Mouse (Mus musculus) kidney, adult 11 months (tissue): ENCODE results near the gene Cux2.

ENCODE experiments used
- DNase-seq: peaks from one replicate; pipeline ENCODE4 v3.0.0; 2022

Cux2 gene

GRCm38 (mm10) chr5:122050017-122050831 lies at the start of gene Cux2:
Gene Cux2 (minus strand): TSS chr5:122050102.
- peak; percentile 46 for DNase-seq

DNA sequence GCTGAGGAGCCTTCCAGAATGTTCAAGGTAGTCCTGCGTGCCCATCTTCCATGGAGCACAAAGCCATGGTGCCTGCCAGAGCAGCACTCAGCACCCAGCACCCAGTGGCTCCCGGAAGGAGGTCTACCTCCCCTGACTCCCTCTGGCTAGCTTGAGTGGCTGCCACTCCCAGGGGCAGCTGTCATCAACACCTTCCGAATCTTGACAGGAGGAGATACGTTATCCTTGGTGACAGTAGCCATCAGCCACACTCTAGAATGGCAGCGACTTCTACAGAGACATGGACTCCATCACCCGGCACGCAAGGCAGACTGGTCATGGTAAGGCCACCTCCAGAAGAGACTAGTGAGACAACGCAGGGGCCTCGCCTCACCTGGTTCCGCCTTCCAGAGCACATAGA lies 44.5 kb upstream of the Cux2 start:
- no peak for DNase-seq

DNA sequence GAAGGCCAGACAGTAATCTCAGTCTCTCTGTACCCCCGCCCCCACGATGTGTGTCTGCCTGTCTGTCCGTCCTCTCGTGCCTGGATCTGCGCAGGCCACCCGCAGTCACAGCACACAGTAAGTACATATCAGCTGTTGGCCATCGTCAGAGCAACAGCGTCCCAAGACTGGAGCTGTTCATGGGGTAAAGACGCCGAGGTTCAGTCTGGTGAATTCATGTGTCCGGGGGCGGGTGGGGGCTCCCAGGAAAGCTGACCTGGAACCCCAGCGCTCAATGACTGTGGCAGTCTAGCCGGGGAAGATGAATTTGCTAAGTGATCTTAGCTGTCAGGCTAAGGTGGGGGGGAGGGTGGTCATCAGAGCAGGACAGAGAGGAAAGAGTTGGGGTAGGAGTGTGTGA lies 43.8 kb upstream of the Cux2 start:
- no peak for DNase-seq

DNA sequence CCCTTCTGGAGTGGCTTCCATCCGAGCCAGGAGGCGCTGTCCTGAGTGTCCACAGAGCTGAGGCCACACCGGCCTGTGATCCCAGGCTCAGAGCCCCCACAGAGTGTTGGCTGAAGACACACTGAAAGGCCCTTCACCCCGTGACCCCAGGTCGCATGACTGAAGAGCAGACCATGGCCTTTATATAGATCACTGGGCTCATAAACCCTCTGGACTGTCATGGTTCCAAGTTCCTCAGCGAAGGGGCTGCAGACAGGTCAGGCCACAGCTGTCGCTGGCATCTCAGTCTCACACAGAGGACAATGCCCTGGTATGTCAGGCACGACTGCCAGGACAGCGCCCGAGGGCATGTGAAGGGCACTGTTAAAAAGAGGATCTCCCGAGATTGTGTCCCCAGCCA lies 42.9 kb upstream of the Cux2 start:
- DNase-seq: no peak

DNA sequence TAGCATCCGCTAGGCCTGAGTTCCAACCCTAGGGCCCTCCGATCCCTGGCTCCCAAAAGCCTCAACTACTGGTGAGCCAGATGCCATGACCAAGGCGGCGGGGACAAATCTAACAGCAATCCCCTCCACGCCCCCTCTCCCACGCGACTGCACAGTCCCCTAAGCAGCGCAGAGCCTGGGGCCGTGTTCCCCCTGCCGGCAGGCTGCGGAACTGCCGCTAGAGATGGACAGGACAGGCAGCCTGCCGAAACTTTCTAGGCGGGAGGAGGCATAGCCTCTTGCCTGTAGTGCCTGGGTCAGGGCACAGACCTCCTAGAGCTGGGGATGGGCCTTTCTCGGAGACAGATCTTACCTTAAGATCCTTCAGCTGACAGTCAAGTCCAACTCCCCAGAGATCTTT lies 41.2 kb upstream of the Cux2 start:
- no peak for DNase-seq

DNA sequence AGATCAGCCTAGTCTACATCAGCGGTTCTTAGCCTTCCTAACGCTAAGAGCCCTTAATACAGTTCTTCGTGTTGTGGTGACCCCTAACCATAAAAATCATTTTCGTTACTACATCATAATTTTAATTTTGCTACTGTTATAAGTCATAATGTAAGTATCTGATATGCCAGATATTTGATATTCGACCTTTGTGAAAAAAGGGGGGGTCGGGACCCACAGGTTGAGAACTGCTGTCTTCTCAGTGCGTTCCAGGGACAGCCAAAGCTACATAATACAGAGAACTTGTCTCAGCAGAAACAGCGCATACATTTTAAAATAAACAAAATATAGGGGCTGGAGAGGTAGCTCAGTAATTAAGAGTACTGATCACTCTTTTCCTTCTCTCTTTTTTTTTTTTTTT lies 39.8 kb upstream of the Cux2 start:
- DNase-seq: no peak

DNA sequence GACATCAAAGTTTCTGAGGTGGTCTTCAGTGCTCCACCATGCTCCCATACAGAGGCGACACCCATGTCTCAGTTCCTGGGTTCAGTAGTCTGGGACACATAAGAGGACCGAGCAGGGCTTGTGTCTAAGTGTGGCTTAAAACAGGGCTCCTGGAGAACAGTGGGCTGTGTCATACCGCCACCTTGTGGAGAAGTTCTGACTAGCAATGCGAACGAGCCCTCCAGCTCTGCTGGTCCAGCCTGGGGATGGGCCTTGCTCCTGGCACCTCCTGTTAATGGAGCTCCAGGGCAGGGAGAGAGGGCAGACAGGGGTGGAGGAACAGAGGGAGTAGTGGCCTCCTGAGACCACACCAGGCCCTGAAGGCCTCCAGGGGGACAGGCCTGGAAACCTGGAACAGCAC lies 39.0 kb upstream of the Cux2 start:
- DNase-seq: peak; percentile 61

DNA sequence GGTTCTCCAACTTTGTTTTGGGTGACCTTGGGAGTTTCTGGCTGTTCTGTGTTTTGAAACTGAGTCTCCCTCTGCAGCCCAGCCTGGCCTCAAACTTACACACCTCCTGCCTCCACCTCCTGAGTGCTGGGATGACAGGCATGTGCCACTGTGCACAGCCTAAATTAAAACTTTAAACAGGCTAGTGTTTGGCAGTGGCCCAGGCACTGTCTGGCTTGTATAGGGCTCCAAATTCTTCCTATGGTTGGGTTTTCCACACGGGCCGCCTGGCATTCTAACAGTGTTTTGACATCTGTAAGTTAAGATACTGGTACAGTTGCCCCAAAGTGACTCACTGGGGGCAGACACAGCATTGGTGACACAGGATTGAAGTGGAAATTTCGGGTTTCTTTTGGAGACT lies 36.2 kb upstream of the Cux2 start:
- no peak for DNase-seq

- no peak for DNase-seq
These were observed 35.4 kb upstream of the Cux2 start for GRCm38 (mm10) chr5:122085291-122085690.

DNA sequence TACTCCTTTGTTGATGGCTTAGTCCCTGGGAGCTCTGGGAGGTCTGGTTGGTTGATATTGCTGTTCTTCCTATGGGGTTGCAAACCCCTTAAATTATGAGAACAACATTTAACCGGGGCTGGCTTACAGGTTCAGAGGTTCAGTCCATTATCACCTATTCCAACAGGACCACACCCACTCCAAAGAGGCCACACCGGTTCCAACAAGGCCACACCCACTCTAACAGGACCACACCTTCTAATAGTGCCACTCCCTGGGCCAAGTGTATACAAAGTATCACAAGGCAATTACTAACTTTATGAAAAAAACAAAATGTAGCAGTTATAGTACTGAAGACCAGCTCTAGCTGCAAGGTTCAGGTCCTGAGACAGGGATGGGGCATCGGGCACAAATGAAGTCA lies 34.6 kb upstream of the Cux2 start:
- DNase-seq: no peak

- DNase-seq: no peak
These were observed 33.4 kb upstream of the Cux2 start for GRCm38 (mm10) chr5:122083282-122083681.

DNA sequence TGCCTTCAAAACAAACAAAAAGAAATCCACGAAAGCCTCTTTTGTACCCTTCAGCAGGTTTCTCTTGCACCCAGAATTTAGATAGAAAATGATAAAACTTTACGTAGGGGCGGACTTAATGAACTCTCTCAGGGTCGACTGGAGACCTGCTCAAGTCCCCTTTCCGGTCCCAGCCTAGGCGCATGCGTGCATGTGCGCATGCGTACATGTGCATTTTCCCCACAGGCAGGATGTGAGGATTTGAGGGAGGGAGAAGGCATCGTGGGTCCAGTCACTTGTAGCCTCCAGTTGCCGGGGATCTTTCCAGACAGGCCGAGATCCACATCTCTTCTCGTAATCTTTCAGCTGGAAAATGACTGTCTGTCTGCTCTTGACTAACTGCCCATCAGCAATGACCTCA lies 31.6 kb upstream of the Cux2 start:
- no peak for DNase-seq

DNA sequence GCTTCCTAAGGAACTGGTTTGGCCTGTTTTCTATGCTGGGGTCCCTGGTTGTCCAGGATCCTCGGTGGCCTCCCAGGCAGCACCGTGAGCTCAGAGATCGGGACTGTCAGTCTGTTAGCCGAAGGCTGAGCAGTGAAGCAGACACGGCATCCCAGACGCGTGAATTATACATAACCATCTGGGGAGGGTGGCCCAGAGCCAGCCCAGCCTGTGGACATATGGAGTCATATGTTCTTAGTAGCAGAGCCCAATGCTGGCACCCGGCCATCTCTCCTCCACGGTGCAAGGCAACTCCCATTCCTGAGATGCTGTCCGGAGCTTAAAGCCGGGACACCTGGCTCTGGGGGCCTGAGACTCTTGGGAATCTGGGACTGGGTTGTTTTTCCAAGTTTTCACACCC lies 31.0 kb upstream of the Cux2 start:
- DNase-seq: no peak

DNA sequence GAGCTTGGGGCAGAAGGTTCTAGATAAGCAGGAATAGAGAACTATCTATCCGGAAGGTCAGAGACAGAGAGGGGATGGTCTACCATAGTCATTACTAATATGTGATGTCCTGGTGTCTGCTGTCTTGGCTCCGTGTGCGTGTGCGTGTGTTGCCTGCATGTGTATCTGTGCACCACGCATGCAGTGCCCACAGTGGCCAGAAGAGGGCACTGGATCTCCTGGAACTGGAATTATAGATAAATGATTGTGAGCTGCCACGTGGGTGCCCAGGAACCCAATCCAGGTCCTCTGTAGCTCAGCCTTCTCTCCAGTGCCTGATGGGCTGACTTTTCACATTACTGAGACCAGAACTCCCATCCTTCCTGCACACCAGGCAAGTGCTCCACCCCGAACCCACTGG lies 29.9 kb upstream of the Cux2 start:
- DNase-seq: no peak

- DNase-seq: no peak
These were observed 27.3 kb upstream of the Cux2 start for GRCm38 (mm10) chr5:122077244-122077643.

GRCm38 (mm10) chr5:122075736-122076135 lies 25.8 kb upstream of the Cux2 start:
- no peak for DNase-seq

DNA sequence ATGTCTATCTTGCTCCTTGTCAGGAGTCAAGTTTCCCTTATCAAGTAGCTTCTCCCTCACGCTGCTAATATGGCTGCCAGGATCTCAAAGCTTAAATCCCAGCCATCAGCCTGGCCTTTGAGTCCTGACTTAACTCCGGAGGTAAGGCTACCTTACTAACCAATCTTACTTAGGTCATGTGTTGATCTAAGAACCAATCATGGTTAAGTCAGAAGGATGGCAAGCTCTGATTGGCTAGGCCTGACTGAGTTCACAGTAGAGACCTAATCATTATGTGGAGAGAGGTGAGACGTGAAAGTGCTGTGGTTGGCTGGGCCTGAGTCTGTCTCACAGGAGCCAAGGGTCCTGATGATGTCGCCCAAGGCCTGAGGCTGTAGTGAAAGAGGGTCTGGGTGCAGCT lies 22.1 kb upstream of the Cux2 start:
- DNase-seq: no peak

DNA sequence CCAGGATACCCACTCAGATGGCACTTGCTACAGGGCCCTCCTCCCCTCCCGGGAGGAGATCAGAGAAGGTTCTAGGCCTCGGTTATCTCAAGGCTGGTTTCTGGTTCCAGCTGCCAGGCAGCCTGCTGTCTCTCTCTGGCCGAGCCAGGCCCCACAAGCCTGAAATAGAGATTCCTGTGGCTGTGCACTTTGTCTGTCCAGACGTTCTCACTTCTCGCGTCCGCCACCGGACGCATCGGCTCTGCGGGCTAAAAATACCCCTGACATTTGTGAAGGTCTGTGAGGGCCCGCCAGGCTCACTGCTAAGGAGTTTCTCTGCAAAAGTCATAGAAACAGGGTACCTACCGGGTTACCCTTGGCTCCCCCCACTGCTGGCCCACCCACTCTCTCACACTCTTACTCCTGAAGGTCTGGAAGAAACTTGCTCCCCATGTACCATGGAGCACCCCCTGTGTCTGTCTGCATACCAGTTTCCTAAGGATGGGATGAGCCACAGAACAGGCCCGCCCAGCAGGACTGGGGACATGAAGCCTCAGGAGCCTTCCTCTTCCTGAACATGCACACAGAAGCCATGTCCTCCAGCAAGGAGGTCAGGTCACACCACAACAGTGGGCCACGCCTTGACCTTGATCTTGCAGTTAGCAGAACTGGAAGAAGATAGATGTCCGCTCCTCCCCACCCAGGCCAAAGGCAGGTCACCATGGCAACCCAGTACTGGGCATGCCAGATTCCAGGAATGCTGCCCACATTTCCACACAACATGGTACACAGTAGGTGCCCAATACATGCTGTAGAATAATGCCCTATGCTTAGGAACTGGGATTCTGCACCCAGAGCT lies 21.3 kb upstream of the Cux2 start:
- DNase-seq: no peak

- no peak for DNase-seq
These were observed 18.7 kb upstream of the Cux2 start for GRCm38 (mm10) chr5:122068563-122068962.

DNA sequence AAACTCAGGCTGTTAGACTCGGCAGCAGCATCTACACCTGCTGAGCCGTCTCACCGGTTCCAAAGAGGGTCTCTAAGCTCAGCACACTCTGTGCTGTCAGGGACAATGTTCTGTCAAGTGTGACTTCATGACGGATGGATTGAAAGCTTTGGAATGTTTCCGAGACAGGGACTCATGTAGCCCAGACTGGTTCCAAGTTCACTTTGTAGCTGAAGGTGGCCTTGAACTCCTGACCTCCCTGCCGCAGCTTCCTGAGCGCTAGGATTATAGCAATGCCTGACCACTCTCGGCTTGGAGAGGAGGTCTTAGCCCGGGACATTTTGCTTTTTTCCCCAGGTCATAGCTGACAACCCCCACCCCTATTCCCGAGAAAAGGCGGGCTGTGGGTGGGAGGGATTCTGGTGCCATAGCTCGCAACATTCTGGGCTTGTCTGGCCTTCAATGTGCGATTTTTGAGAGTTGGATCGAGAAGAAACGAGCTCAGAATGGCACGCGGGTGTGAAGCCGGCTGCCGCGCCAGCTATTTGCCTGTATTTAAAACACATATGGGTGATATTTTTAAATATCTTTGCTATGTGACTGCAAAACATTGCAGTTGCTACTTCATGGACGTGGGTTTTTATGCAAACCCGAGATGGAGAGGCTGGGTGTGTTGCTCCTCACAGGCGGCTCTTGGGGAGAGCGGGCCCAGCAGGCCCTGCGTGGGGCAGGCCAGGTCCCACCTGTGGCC lies 13.5 kb upstream of the Cux2 start:
- DNase-seq: no peak

GRCm38 (mm10) chr5:122062479-122062878 lies 12.6 kb upstream of the Cux2 start:
- DNase-seq: no peak

GRCm38 (mm10) chr5:122060767-122061333 lies 10.9 kb upstream of the Cux2 start:
- no peak for DNase-seq
